Mouse (Mus musculus): ENCODE measurements around the gene Fbxo40. TPM values are rescaled to one million over a fixed set of nuclear protein-coding genes. Genes with fewer than 3 reads are reported as not detected.
A peak's percentile ranks its signal among the peaks of the same experiment; 100 is the strongest.

Fbxo40 gene
- polyA plus RNA-seq (2012; rRNA removed): 0.03 and 0.25 TPM in 2 replicates

DNA sequence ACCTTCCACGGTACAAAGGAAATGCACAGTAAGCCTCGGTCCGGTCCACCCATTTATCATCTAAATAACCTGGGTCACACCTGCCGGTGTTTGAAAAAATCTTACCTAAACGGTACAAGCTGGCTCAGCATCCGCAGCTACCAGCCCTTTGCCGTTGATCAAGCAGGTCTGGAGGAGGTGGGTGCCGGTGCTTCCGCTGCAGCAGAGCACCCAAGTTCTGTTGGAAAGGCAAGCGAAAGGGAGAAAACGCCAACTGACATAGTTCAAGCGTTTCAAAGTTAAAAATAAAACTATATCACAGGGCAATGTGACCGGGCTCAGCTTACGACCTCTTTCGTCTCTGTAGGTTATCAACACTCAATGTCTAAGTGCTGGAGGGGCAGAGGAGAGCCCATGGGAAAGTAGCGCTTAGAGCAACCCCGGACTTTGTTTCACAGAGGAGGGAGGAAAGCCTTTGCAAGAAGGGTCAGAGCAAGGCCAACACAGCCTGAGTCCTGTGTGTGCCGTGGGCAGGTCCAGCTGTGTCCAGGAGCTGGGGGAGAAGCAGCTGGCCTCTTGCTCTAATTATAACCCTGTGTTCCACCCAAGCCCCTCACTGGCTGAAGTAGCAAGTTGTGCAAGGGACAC is at the start of gene Fbxo40:
Gene Fbxo40 (minus strand): TSS at position 469 of the 627 bp plus-strand sequence.
- no peak for TF ChIP-seq POLR2A (IDR thresholded peaks at IDR 0.05; ENCODE audit: borderline replicate concordance, extremely low read depth, insufficient read depth, insufficient read length, poor library complexity, severe bottlenecking)
- no peak for TF ChIP-seq CTCF (IDR thresholded peaks at IDR 0.05; ENCODE audit: borderline replicate concordance, extremely low read depth, insufficient read depth, insufficient read length)

DNA sequence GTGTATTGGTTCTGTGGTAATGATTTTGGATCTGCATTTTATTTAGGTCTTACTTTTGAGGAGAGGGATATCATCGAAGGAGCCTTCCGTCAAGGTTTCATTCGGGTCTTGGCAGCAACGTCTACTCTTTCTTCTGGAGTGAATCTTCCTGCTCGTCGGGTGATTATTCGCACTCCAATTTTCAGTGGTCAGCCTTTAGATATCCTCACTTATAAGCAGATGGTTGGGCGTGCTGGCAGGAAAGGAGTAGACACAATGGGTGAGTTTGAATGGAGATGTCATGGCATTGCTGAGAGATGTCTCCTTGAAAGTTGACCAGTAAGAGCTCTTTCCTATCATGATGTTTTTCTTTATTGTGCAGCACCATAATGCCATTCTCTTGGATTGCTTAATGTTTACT is 44.5 kb upstream of the Fbxo40 start:
- no peak for TF ChIP-seq CTCF (IDR thresholded peaks at IDR 0.05; ENCODE audit: borderline replicate concordance, extremely low read depth, insufficient read depth, insufficient read length)
- no peak for TF ChIP-seq POLR2A (IDR thresholded peaks at IDR 0.05; ENCODE audit: borderline replicate concordance, extremely low read depth, insufficient read depth, insufficient read length, poor library complexity, severe bottlenecking)
- DNase-seq (ENCODE audit: low read depth): no peak

More for the DNA sequence above, at the start of gene Fbxo40:
- DNase-seq (ENCODE audit: low read depth): no peak

DNA sequence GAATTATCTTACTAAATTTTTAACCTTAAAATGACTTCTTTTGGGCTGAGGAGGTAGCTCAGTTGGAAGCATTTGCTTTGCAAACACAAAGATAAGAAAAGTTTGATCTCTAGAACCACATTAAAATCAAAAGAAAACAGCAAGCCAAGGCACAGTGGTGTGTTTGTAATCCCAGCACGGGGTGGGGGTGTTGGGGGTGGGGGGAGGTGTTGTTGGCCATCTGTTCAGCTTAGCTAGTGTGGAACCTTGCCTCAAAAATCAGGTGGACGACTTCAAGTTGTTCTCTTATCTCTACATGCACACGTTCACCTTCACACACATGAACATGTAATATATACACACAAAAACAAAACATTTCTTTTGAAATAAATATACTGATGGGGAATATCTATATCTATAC is 41.7 kb upstream of the Fbxo40 start:
- DNase-seq (ENCODE audit: low read depth): no peak
- TF ChIP-seq POLR2A (IDR thresholded peaks at IDR 0.05; ENCODE audit: borderline replicate concordance, extremely low read depth, insufficient read depth, insufficient read length, poor library complexity, severe bottlenecking) (no peak), CTCF (IDR thresholded peaks at IDR 0.05; ENCODE audit: borderline replicate concordance, extremely low read depth, insufficient read depth, insufficient read length) (no peak)

DNA sequence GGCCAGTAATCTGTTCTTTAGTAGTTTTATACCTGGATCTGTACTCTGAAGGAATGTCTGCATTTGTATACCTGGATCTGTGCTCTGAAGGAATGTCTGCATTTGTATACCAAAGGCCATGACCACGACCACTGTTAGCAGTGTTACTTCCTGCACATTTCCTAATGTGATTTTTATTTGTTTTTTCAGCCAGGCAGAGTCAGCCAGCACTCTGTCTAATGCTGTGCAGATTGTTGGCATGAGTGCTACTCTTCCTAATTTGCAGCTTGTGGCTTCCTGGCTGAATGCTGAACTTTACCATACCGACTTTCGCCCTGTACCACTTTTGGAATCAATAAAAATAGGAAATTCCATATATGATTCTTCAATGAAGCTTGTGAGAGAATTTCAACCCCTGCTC is 37.3 kb upstream of the Fbxo40 start:
- DNase-seq (ENCODE audit: low read depth): no peak

DNA sequence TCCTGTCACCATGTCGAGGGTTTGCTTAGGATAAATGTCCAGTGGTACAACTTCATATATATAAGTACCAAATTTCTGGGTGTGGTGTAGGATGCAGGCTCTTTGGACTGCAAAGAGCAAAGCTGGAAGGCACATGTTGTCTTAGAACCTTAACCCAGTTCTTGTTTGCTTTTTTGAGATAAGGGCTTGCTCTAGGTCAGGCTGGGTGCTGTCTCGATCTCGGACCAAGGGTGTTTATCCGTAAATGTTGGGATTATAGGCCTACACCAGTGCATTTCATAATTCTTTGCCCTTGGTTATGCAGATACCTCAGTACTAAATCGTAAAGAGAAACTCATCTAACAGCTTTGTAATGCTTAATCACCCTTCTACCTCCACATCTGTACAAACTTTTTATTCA is 22.1 kb upstream of the Fbxo40 start:
- DNase-seq (ENCODE audit: low read depth): no peak
- TF ChIP-seq CTCF (IDR thresholded peaks at IDR 0.05; ENCODE audit: borderline replicate concordance, extremely low read depth, insufficient read depth, insufficient read length) (no peak), POLR2A (IDR thresholded peaks at IDR 0.05; ENCODE audit: borderline replicate concordance, extremely low read depth, insufficient read depth, insufficient read length, poor library complexity, severe bottlenecking) (no peak)

More for the DNA sequence above, 37.3 kb upstream of the Fbxo40 start:
- TF ChIP-seq POLR2A (IDR thresholded peaks at IDR 0.05; ENCODE audit: borderline replicate concordance, extremely low read depth, insufficient read depth, insufficient read length, poor library complexity, severe bottlenecking): no peak
- no peak for TF ChIP-seq CTCF (IDR thresholded peaks at IDR 0.05; ENCODE audit: borderline replicate concordance, extremely low read depth, insufficient read depth, insufficient read length)

DNA sequence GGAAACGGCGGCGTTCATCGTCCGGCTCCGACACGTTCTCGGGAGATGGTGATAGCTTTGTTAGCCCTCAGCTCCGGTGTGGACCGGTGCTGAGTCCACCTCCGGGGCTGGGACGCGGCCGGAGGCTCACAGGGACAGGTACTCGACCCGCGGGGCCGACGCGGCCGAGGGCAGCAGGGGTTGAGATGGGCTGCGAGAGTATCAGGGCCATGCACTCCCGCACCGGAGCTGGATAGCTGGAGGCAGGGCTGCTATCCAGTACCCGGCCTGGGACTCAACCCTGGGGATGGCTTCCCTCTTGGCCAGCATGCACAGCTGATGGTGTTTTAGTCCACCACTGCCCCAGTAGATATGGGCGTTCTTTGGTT is 21.6 kb upstream of the Fbxo40 start:
- TF ChIP-seq CTCF (IDR thresholded peaks at IDR 0.05; ENCODE audit: borderline replicate concordance, extremely low read depth, insufficient read depth, insufficient read length) (no peak), POLR2A (IDR thresholded peaks at IDR 0.05; ENCODE audit: borderline replicate concordance, extremely low read depth, insufficient read depth, insufficient read length, poor library complexity, severe bottlenecking) (no peak)
- DNase-seq (ENCODE audit: low read depth): no peak

DNA sequence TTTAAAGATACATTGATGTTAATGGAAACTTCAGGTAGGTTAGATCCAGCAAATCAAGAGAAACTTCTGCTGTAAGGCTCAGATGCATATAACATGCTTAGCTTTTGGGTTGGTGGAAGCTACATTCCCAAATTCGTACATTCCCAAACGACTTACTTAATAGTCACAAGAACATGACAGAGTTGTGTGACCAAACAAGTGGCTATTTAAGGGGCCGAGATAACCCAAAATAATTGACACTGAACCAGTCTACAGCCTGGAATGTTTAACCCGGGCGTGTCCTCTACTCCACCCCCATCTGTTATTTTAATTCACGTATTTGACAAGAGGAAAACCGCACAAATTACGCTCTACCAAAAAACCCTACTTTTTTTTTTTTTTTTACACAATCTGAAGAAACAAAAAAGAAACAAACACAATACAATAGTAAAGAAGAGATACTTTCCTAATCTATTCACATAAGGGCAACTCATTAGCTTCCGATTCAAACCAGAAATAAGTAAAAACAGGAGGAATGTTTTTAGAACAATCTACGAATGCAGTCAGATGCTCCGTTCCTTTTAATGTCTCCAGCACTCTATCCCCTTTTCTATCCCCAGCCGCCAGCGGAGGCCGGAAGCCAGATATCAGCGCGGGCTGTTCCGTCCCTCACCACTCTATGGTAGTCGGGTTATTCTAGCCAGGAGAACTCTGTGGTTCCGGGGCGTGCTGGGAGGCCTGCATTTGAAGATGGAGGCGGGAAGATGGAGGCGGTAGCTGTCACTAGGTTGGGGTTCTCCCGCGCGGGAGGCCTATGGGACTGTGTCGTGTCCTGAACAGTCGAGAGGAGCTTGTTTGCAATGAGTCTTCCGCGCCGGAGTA is 21.0 kb upstream of the Fbxo40 start, which contains the start of gene Polq:
Gene Polq (plus strand): TSS at position 726 of the 861 bp plus-strand sequence.
- DNase-seq (ENCODE audit: low read depth): peak; percentile 98
- no peak for TF ChIP-seq CTCF (IDR thresholded peaks at IDR 0.05; ENCODE audit: borderline replicate concordance, extremely low read depth, insufficient read depth, insufficient read length)
- peak; percentile 30; the same call in 1 of the 2 replicates for TF ChIP-seq POLR2A (IDR thresholded peaks at IDR 0.05; ENCODE audit: borderline replicate concordance, extremely low read depth, insufficient read depth, insufficient read length, poor library complexity, severe bottlenecking)

DNA sequence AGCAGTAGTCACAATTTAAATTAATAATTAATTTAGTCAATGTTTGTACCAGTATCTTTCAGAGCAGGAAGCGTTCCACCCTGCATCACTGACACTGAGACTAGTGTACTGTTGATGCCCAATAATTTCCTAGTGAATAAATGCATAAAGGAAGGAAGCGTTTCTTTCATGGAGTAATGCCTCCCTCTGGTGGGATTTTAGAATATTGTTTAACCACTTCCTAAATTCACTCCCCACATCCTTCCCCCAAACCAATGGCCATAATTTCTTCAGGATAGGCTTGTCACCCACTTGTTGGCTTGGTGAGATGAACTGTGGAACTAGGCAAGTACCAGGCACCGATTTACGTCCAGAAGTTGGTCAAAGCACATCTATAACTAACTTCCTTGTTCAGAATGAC is 20.1 kb upstream of the Fbxo40 start:
- no peak for TF ChIP-seq POLR2A (IDR thresholded peaks at IDR 0.05; ENCODE audit: borderline replicate concordance, extremely low read depth, insufficient read depth, insufficient read length, poor library complexity, severe bottlenecking)
- TF ChIP-seq CTCF (IDR thresholded peaks at IDR 0.05; ENCODE audit: borderline replicate concordance, extremely low read depth, insufficient read depth, insufficient read length): peak; percentile 34
- peak; percentile 84 for DNase-seq (ENCODE audit: low read depth)

DNA sequence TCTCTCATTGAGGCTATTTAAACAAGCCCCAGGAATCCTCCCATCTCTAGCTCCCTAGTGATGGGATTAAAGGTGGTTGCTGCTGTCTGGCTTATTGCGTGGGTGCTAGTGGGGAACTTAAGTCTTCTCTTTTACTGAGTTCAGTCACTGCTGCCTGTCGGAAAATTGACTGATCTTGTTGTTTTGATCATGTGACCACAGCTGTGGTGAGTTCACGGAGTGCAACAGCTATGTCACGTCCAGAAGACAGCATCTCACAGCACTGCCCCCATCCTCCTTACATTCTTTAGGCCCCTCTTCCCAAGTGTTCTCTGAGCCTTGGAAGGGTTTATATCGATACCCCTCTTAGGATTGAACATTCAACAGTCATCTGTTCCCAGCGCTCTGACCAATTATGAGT is 19.0 kb upstream of the Fbxo40 start:
- TF ChIP-seq POLR2A (IDR thresholded peaks at IDR 0.05; ENCODE audit: borderline replicate concordance, extremely low read depth, insufficient read depth, insufficient read length, poor library complexity, severe bottlenecking) (no peak), CTCF (IDR thresholded peaks at IDR 0.05; ENCODE audit: borderline replicate concordance, extremely low read depth, insufficient read depth, insufficient read length) (no peak)

DNA sequence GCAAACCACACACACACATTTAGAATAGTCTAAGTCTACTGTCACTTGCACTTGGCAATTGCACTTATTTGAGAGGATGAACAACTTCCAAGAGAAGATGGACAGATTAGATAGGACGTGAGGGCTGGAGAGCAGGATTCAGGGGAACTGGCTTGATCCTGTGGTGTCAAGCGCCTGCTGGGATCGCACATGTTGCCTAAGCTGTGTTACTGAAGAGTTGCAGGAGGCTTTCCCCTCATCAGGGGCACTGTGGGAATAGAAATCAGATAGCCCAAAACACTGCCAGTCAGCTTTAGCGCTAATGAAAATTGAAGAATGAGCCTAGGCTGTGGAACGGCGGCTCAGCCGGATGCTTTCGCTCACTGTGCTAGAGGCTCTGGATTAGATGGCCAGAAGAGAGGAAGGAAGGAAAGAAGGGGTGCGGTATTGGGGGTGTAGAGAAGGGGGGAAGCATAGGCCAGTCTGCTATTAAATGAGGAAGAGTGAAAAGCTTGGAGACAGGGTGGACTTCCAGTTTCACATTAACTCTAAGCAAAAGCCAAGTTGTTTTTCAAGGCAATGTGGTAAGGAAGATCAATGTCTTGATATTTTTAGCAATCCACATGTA is 9.2 kb upstream of the Fbxo40 start:
- DNase-seq (ENCODE audit: low read depth): no peak
- TF ChIP-seq CTCF (IDR thresholded peaks at IDR 0.05; ENCODE audit: borderline replicate concordance, extremely low read depth, insufficient read depth, insufficient read length): no peak
- no peak for TF ChIP-seq POLR2A (IDR thresholded peaks at IDR 0.05; ENCODE audit: borderline replicate concordance, extremely low read depth, insufficient read depth, insufficient read length, poor library complexity, severe bottlenecking)

More for the DNA sequence above, 19.0 kb upstream of the Fbxo40 start:
- no peak for DNase-seq (ENCODE audit: low read depth)

DNA sequence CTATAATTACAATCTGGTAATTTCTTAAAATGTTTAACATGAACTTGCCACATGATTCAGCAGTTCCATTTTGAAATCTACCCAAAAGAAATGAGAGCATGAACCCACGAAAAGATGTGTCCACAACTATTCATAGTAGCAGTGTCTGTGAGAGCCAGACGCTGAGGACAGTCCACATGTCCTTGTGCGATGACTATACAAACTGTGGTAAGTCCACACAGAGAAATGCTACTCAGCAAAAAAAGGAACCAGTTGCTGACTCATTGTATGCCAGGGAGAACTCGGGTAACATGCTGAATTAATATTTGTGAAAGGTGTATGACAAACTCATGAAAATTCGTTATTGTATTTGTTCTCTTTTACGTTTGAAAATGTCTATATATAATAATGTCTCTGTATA is 7.4 kb upstream of the Fbxo40 start:
- DNase-seq (ENCODE audit: low read depth): no peak
- no peak for TF ChIP-seq POLR2A (IDR thresholded peaks at IDR 0.05; ENCODE audit: borderline replicate concordance, extremely low read depth, insufficient read depth, insufficient read length, poor library complexity, severe bottlenecking)
- TF ChIP-seq CTCF (IDR thresholded peaks at IDR 0.05; ENCODE audit: borderline replicate concordance, extremely low read depth, insufficient read depth, insufficient read length): no peak
